Mouse (Mus musculus) midbrain, embryonic 11.5 days (tissue): ENCODE measurements around the gene Gif. TPM values are rescaled to one million over a fixed set of nuclear protein-coding genes. Genes with fewer than 3 reads are reported as not detected.

Source experiments
- ATAC-seq: fragments of 200-750 bp; cut with Nextera tagmentation; 2 replicates; pipeline ENCODE4 v1.8.0; 2017; ENCODE audit warnings: moderate TSS enrichment, moderate library complexity; ENCODE audit not compliant: low FRiP score
- DNase-seq: peaks from one replicate; pipeline ENCODE4 v3.0.0; 2015; ENCODE audit warnings: low spot score; ENCODE audit errors: missing footprints
- H3K27ac ChIP-seq: fragments of 300-500 bp; sonication (generic); 2 replicates; pipeline ENCODE4 v1.5.1; 2014; ENCODE audit warnings: low read depth, low read length
- H3K27me3 ChIP-seq: fragments of 300-500 bp; sonication (generic); 2 replicates; pipeline ENCODE4 v1.6.1; 2014; ENCODE audit warnings: mild to moderate bottlenecking, low read length, moderate library complexity, mixed read lengths; ENCODE audit not compliant: control insufficient read depth, insufficient read depth
- H3K36me3 ChIP-seq: fragments of 300-500 bp; sonication (generic); 2 replicates; pipeline ENCODE4 v1.6.1; 2014; ENCODE audit warnings: mild to moderate bottlenecking, low read length, moderate library complexity, mixed read lengths; ENCODE audit not compliant: control insufficient read depth, insufficient read depth
- H3K4me1 ChIP-seq: fragments of 300-500 bp; sonication (generic); 2 replicates; pipeline ENCODE4 v1.6.1; 2014; ENCODE audit warnings: low read length; ENCODE audit not compliant: control insufficient read depth, insufficient read depth
- H3K4me2 ChIP-seq: fragments of 300-500 bp; sonication (generic); 2 replicates; pipeline ENCODE4 v1.6.1; 2014; ENCODE audit warnings: mild to moderate bottlenecking, moderate library complexity
- H3K4me3 ChIP-seq: fragments of 300-500 bp; sonication (generic); 2 replicates; pipeline ENCODE4 v1.5.1; 2014; ENCODE audit warnings: low read depth, low read length
- H3K9ac ChIP-seq: fragments of 300-500 bp; sonication (generic); 2 replicates; pipeline ENCODE4 v1.6.1; 2014; ENCODE audit warnings: low read length
- H3K9me3 ChIP-seq: fragments of 300-500 bp; sonication (generic); 2 replicates; pipeline ENCODE4 v1.6.1; 2016; ENCODE audit warnings: low read length; ENCODE audit not compliant: control insufficient read depth
- WGBS: fragments of 180-500 bp; shearing (Covaris S2); extraction: QIAGEN DNeasy Blood & Tissue Kit; methylation state at CpG from one replicate; pipeline ENCODE4 v1.1.7; 2014; 5-methylcytosine and 5-hydroxymethylcytosine counted together
- polyA plus RNA-seq: library from polyadenylated mRNA; unstranded; fragments of >200 nt; fragmentation: Nextera tagmentation; extraction: Ambion mirVana; gene quantifications from 2 replicates; pipeline ENCODE4 v1.2.1, GENCODE M21; 2014

Gif gene
- polyA plus RNA-seq, 1 experiment from 2014 or later: not detected

DNA sequence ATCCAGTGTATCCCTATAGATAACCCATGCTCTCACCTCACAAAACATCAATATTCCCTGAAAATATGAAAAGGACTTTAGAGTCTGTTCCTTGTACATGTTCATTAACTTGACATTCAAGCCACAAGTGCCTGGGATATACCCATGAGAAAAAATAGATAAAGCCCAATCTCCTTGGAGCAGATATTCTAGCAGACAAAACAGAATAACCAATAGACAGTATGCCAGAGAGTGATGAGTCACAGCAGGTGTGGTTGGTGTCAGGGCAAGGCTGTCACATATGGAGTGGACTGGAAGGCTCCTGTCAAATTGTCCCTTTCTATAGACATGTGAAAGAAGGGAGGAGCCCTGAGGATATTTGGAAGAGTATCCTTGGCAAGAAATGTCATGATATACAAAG is 1.7 kb upstream of the Gif start:
- no peak for DNase-seq
- H3K4me3 ChIP-seq: no peak overlapping the region
- no peak overlapping the region for H3K4me2 ChIP-seq
- H3K27me3 ChIP-seq: no peaks in the 10 kb centered on the region
- no peaks in the 10 kb centered on the region for H3K4me1 ChIP-seq
- H3K27ac ChIP-seq: no peak overlapping the region
- no peak for ATAC-seq
- no peak overlapping the region for H3K9ac ChIP-seq
- H3K36me3 ChIP-seq: no peaks in the 10 kb centered on the region
- H3K9me3 ChIP-seq: no peaks in the 10 kb centered on the region

DNA sequence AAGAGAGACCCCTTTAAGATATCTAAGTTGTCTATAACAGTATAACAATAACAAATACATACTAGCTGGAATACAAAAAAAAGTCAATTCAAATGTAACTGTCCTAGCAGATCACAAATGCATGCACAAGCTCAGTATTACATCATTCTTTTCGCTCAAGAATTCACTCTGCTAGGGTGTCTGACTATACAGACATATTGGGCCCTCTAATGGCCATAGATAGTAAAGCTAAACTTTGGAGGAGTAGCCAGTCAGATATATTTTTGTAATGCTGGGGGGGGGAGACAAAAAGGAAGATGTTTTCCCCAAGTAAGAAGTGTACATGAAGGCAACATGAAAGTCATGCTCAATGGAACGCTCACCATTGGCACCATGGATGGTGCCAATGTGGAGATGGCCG is 17.7 kb downstream of the Gif start:
- no peak for DNase-seq
- Histone ChIP-seq H3K36me3 (no peaks in the 10 kb centered on the region), H3K9ac (no peak overlapping the region), H3K27me3 (no peaks in the 10 kb centered on the region), H3K4me3 (no peak overlapping the region), H3K27ac (no peak overlapping the region), H3K4me2 (no peak overlapping the region), H3K9me3 (no peaks in the 10 kb centered on the region), H3K4me1 (no peaks in the 10 kb centered on the region)
- WGBS: 80% methylated on average over 3 of the region's 3 CpGs
- ATAC-seq: no peak

DNA sequence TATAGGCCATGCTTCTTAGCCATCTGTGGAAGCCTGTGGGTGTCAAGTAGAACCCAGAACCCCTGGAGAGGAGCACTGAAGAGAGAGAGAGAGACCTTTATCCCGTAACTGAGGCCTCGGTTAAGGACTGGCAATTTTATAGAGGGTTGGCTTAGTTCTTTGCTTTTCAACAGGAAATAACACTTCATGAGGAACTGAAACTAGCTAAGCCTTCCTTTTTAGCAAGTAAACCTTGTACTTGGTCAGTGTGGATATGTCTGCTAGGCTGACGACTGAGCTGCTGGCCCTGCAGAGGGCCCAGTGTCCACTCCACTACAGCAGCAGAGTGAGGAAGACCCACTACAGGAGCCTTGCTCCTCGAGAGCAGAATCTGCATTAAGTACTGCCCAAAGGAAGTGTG is 19.1 kb downstream of the Gif start:
- Histone ChIP-seq H3K4me1 (peaks cover 4% of the 10 kb centered on the region), H3K4me3 (no peak overlapping the region), H3K9me3 (no peaks in the 10 kb centered on the region), H3K4me2 (no peak overlapping the region), H3K9ac (no peak overlapping the region), H3K36me3 (no peaks in the 10 kb centered on the region), H3K27ac (no peak overlapping the region), H3K27me3 (no peaks in the 10 kb centered on the region)
- WGBS: 77% methylated on average over 4 of the region's 4 CpGs
- DNase-seq (no peak), ATAC-seq (no peak)

DNA sequence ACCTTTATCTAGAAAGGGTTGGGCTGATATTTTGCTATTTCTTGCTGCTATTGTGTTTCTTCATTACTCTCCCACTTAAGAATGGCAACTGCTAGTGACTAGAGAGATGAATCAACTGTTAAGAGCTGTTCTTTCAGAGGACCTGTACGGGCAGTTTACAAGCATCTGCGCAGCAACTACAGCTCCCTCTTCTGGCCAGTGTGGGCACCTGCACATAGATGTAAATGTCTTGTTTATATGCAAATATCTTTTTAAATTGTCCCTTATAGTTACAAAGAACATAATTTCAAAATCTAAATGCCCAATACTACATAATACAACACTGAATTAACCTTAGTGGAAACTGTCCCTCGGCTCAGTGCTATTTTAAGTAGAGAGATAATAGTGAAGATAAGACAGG is 20.8 kb downstream of the Gif start:
- Histone ChIP-seq H3K9me3 (no peaks in the 10 kb centered on the region), H3K9ac (no peak overlapping the region), H3K4me2 (no peak overlapping the region), H3K27me3 (no peaks in the 10 kb centered on the region), H3K36me3 (no peaks in the 10 kb centered on the region), H3K27ac (no peak overlapping the region), H3K4me3 (no peak overlapping the region), H3K4me1 (peaks cover 4% of the 10 kb centered on the region)
- DNase-seq (no peak), ATAC-seq (no peak)
- WGBS: 12% methylated on average over 3 of the region's 3 CpGs

DNA sequence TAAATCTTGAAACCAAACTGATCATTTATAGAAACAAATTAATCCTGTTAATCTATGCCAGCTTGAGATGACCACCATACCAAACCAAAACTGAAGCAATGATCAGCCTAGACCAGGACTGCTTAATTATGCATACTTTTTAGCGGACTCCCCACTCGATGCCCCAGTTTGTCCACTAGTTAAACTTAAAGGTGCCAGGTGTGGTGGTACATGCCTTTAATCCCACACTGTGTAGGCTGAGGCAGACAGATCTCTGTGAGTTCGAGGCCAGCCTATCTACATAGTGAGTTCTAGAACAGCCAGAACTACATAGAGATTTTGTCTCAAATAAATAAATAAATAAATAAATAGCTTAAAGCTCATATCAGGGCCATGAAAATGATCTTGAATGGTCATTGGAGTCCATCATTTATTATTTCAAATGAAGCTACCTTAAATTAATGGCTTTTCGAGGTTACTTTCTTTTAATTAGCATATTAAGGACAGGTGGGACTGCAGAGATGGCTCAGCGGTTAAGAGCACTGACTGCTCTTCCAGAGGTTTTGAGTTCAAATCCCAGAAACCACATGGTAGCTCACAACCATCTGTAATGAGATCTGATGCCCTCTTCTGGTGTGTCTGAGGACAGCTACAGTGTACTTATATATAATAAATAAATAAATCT is 22.0 kb downstream of the Gif start:
- H3K36me3 ChIP-seq: peaks cover 3% of the 10 kb centered on the region; the same call in 1 of the 2 replicates
- H3K27me3 ChIP-seq: no peaks in the 10 kb centered on the region
- peak overlapping the region; percentile 82 for H3K4me2 ChIP-seq
- peaks cover 4% of the 10 kb centered on the region for H3K4me1 ChIP-seq
- no peak; the same call in none of the 2 replicates for ATAC-seq
- 89% methylated on average over 5 of the region's 5 CpGs for WGBS
- peak overlapping the region; percentile 66; the same call in 1 of the 2 replicates for H3K4me3 ChIP-seq
- no peak for DNase-seq
- no peak overlapping the region for H3K27ac ChIP-seq
- H3K9ac ChIP-seq: no peak overlapping the region
- H3K9me3 ChIP-seq: no peaks in the 10 kb centered on the region

DNA sequence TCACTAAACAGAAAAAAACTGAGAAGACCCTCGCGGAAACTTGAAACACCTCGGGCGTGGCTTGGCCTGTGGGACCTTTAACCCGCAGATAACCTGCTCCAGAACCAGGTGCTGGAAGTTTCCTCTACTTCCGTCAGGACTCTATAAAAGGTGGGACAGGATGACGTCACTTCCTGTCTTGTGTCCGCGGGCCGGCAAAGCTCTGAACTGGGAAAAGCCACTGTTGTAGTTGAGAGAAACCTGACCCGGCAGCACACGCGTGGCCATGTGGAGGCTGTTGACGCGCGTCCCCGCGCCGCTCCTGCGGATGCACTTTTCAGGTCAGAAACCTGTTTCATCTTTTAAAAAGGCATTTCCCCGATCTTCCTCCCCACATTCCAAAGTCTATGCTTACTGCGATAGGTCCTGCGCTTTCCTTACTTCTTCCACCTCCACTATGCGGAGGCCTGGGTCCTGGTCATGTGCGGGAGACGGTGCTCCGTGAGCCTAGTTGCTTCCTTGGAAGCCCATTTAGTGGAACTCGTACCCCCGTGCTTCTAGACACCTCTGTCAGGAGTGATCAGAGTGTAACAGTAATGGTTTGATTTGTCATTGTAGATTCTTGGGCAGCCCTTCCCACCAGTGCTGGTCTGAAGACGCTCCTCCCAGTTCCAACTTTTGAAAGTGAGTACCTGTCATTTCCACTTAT is 23.0 kb downstream of the Gif start, which contains the start of gene Mrpl16:
Gene Mrpl16, plus strand, starts transcription at position 187 of the 688 bp plus-strand sequence.
- peak within 1 kb of the TSS; percentile 66 for H3K4me3 ChIP-seq
- peaks cover 3% of the 10 kb centered on the region; the same call in 1 of the 2 replicates for H3K36me3 ChIP-seq
- under 1% methylated on average over 30 of the region's 30 CpGs for WGBS
- peak within 1 kb of the TSS; percentile 77 for H3K9ac ChIP-seq
- H3K27ac ChIP-seq: no peak within 1 kb of the TSS; the same call in 1 of the 2 replicates
- H3K9me3 ChIP-seq: no peaks in the 10 kb centered on the region
- ATAC-seq (peak; percentile 92), DNase-seq (peak; percentile 100)
- peak within 1 kb of the TSS; percentile 82 for H3K4me2 ChIP-seq
- no peaks in the 10 kb centered on the region for H3K27me3 ChIP-seq
- peaks cover 4% of the 10 kb centered on the region for H3K4me1 ChIP-seq

DNA sequence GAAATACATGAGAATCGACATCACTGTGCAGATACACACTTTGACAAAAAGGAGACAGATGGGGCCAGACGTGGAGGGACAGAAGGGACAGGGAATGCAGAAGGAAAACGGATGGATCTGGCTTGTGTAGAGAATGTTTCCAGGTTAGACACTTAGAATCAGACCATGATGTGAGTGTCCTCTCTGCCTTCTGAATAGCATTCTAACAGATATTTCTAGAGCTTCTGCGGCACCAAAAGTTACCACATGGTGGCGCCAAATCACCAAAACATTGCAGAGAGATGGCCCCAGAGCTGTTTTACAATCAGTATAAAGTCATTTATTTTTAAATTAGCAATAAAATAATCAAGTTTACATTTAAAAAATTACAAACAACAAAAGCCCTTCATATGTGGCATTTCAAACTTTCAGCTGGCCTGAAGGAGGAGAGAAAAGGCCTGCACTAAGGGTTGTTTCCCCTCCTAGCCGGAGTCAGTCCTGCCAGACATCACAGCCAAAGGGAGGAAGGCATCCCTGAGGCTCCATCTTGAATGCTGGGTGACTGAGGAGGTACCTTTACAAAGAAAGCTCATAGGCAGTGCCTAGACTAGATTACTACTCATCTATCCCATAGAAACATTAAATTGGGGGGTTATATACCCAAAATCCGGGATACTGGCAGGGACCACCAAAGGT is 30.0 kb downstream of the Gif start:
- Histone ChIP-seq H3K27ac (no peak overlapping the region), H3K36me3 (peaks cover 3% of the 10 kb centered on the region; the same call in 1 of the 2 replicates), H3K4me2 (no peak overlapping the region), H3K4me1 (no peaks in the 10 kb centered on the region), H3K9me3 (no peaks in the 10 kb centered on the region), H3K27me3 (no peaks in the 10 kb centered on the region), H3K4me3 (no peak overlapping the region), H3K9ac (no peak overlapping the region)
- peak; percentile 98 for DNase-seq
- WGBS: 59% methylated on average over 7 of the region's 7 CpGs
- ATAC-seq: peak; percentile 66; the same call in 1 of the 2 replicates

DNA sequence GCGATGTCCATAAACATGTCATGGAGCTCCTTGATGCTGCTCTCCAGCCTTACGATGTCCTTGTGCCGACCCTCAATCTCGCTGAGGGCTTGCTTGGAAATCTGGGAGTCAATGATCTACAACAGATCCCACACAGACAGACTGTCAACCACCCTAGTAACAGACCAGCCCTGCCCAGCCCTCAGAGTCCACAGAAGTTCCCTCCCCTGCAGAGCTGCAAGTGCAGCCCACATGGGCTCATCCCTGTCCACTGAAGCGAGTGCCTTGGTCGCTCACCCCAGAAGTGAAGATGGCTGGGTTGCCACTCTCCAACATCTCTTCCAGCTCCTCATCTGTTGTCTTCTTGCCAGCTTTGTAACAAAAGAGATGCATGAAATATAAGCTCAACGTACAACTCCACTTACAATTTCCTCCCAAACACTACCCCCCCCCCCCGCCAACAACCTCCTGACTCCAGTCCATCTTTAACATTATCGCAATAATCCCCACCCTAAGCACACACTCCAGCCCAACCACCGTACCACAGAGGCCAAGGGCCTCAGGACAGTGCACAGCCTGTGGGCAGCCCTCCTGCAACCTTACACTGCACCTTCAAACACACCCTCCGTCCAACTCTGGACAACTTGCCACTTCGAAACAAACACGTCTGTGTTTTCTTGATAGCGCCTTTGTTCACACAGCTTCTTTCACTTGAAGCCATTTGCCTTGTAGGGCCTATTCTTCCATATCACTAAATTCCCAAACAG is 38.2 kb downstream of the Gif start:
- Histone ChIP-seq H3K27ac (no peak overlapping the region), H3K36me3 (no peaks in the 10 kb centered on the region), H3K9me3 (no peaks in the 10 kb centered on the region), H3K27me3 (no peaks in the 10 kb centered on the region), H3K9ac (no peak overlapping the region), H3K4me2 (no peak overlapping the region), H3K4me3 (no peak overlapping the region), H3K4me1 (no peaks in the 10 kb centered on the region)
- DNase-seq (no peak), ATAC-seq (no peak)
- 92% methylated on average over 14 of the region's 14 CpGs for WGBS
